Mouse (Mus musculus) forebrain, embryonic 10.5 days (tissue): ENCODE data around the gene Aplp2. TPM values are rescaled to one million over a fixed set of nuclear protein-coding genes. Genes with fewer than 3 reads are reported as not detected.

ENCODE experiments used
- DNase-seq: peaks from one replicate; pipeline ENCODE4 v3.0.0-alpha.2; 2017; ENCODE audit warnings: low spot score; ENCODE audit errors: extremely low spot score
- H3K27ac ChIP-seq: fragments of 300-500 bp; sonication (generic); 2 replicates; pipeline ENCODE4 v1.5.1; 2016; ENCODE audit warnings: mild to moderate bottlenecking
- H3K27me3 ChIP-seq: fragments of 300-500 bp; sonication (generic); 2 replicates; pipeline ENCODE4 v1.6.1; 2016; ENCODE audit warnings: mild to moderate bottlenecking; ENCODE audit not compliant: poor library complexity, severe bottlenecking
- H3K36me3 ChIP-seq: fragments of 300-500 bp; sonication (generic); replicated peaks from 2 replicates; pipeline ENCODE4 v1.6.1; 2016; ENCODE audit warnings: mild to moderate bottlenecking, moderate library complexity
- H3K4me1 ChIP-seq: fragments of 300-500 bp; sonication (generic); 2 replicates; pipeline ENCODE4 v1.6.1; 2016
- H3K4me3 ChIP-seq: fragments of 300-500 bp; sonication (generic); 2 replicates; pipeline ENCODE4 v1.5.1; 2016; ENCODE audit warnings: mild to moderate bottlenecking, moderate library complexity
- H3K9me3 ChIP-seq: fragments of 300-500 bp; sonication (generic); 2 replicates; pipeline ENCODE4 v1.6.1; 2016; ENCODE audit warnings: mild to moderate bottlenecking, moderate library complexity
- WGBS: fragments of 180-500 bp; shearing (Covaris S2); methylation state at CpG from one replicate; pipeline ENCODE4 v1.1.7; 2016; 5-methylcytosine and 5-hydroxymethylcytosine counted together
- polyA plus RNA-seq: library from polyadenylated mRNA; unstranded; fragments of >200 nt; fragmentation: Nextera tagmentation; extraction: Ambion mirVana; gene quantifications from 2 replicates; pipeline ENCODE4 v1.2.1, GENCODE M21; 2016

Gene Aplp2
- polyA plus RNA-seq, 1 experiment from 2014 or later, result 206 TPM

DNA sequence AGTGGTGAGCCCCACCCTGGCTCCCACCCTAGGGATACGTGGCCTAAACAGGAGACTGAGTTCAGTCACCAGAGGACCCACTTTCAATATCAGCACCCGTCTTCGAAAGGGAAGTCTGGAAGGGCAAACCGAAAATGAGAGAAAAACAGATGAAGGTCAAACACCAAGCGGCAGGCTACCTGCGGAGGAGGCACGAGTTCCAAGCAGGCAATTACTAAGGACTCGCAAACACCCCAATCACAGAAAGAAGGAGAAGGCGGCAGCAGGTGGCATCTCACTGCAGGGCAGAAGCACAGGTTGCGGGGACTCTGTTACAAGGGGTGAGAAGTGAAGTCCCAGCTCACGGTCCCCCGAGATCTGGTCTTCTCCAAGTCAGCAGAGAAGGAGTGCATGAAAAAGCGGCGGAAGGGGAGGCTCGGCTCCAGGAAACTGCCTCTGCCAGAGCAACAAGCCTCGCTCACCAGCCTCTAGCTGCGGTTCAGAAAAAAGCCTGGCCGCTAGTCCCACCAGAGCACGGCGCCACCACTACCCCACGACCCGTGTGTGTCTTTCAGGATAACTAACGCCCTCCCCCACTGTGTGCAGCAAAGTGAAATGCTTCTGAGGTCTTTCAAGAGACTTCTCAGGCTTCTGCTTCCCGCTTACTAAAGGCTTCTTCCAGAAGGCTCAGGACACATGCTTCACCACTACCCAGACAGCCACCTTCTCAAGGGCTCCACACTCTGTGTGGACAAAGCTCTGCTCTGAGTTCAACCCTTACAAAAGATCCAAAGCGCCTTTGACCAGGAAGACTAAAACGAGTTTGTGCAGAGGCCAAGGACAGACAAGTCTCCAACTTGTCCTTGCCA is 81.0 kb downstream of the Aplp2 start:
- Histone ChIP-seq H3K27me3 (peaks cover 74% of the 10 kb centered on the region), H3K4me1 (peaks cover 21% of the 10 kb centered on the region), H3K27ac (no peak overlapping the region; the same call in 1 of the 2 replicates), H3K36me3 (no peaks in the 10 kb centered on the region), H3K9me3 (no peaks in the 10 kb centered on the region), H3K4me3 (peak overlapping the region; percentile 54)
- peak; percentile 24 for DNase-seq
- 15% methylated on average over 26 of the region's 26 CpGs for WGBS

DNA sequence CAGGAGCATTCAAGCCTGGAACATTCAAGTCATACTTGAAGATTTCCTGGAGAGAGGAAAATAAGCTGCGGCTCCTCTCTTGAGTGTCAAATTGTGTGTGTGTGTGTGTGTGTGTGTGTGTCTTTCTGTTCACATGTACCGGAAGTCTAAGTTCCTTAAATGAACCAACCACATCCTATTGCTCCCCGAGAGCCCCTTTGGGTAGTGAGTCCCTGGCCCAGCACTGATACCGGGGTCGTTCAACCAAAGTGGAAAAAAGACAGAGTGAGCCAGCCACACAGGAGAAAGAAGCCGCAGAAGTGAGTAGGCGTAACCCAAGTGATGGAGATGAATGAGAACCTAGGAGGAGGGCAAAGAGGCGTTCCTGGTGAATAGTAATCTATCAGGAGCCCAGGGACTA is 81.7 kb downstream of the Aplp2 start:
- Histone ChIP-seq H3K4me3 (peak overlapping the region; percentile 54; the same call in 1 of the 2 replicates), H3K9me3 (no peaks in the 10 kb centered on the region), H3K27ac (no peak overlapping the region), H3K36me3 (no peaks in the 10 kb centered on the region), H3K27me3 (peaks cover 70% of the 10 kb centered on the region), H3K4me1 (peaks cover 21% of the 10 kb centered on the region)
- 73% methylated on average over 8 of the region's 8 CpGs for WGBS
- no peak for DNase-seq

DNA sequence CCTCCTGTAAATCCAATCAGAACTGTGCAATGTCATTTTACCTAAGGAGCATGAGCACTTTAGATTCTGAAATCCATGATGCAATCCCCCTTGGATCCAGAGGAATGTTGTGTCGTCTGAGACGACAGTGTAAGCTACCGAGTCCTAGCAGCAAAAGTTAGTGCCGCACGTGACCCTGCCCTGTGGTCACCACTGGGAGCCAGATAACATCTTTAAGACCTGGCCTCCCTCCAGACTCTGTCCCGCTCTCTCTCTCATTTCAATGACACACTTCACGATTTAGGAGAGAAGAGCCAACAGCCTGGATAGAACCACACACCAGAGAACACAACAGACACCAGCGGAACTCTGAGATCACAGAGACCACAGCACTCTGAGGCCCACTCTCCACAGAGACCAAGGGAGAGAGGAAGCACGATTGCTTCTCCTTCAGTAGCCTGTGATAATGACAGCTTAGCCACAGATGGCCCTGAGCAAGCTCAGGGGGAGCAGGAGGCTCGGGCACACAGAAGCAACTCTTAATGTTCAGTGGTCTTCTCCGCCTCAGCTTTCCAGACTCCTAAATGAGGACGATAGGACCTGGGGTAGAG is 83.6 kb downstream of the Aplp2 start:
- Histone ChIP-seq H3K27ac (no peak overlapping the region), H3K27me3 (peaks cover 52% of the 10 kb centered on the region), H3K4me3 (no peak overlapping the region), H3K36me3 (no peaks in the 10 kb centered on the region), H3K9me3 (no peaks in the 10 kb centered on the region), H3K4me1 (peaks cover 21% of the 10 kb centered on the region)
- DNase-seq, result no peak
- 86% methylated on average over 12 of the region's 12 CpGs for WGBS

DNA sequence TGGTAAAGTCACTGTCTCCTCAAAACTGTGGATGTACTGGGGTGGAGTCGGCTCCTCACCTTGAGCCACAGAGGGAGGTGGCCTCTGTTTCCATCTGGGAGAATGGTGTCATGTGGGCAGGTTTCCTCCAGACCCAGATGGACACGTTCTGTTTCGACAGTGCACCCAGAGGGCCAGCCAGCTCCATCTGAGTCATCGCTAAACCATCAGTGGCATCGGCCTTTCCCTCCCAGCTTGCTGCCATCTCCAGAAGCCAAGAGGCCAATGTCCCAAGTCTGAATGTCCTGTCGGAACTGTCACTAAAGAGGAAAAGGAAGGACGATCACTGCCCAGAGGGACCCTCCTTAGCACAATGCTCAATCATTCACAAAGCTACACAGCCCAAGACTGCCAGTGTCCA is 85.5 kb downstream of the Aplp2 start:
- H3K27ac ChIP-seq, result no peak overlapping the region
- H3K4me3 ChIP-seq, result no peak overlapping the region
- H3K27me3 ChIP-seq, result peaks cover 33% of the 10 kb centered on the region
- no peak for DNase-seq
- H3K36me3 ChIP-seq, result no peaks in the 10 kb centered on the region
- H3K9me3 ChIP-seq, result no peaks in the 10 kb centered on the region
- 91% methylated on average over 7 of the region's 7 CpGs for WGBS
- peaks cover 29% of the 10 kb centered on the region for H3K4me1 ChIP-seq

DNA sequence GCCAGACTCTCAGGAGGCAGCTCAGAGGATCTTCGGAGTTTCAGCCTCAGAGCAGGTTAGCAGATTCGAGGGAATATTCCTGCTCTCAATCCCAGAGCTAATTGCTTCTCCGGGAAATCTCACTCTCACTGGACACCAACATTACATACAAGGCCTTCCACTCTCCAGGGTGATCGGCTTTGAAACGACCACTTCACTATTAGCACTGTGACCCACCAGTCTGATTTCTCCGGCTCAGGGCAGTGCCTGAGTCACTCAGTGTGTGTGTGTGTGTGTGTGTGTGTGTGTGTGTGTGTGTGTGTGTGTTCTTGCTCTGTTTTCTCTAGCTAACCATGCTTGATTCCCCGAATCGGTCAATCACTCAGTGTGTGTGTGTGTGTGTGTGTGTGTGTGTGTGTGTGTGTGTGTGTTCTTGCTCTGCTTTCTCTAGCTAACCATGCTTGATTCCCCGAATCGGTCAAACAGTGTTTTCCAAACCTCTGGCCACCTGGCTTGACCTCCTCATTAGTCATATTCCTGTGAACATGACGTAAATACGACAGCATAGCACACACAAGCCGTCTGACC is 89.1 kb downstream of the Aplp2 start:
- 69% methylated on average over 13 of the region's 13 CpGs for WGBS
- Histone ChIP-seq H3K36me3 (no peaks in the 10 kb centered on the region), H3K4me1 (peaks cover 49% of the 10 kb centered on the region), H3K9me3 (no peaks in the 10 kb centered on the region), H3K27me3 (peaks cover 5% of the 10 kb centered on the region; the same call in 1 of the 2 replicates), H3K4me3 (no peak overlapping the region), H3K27ac (no peak overlapping the region)
- DNase-seq, result no peak

DNA sequence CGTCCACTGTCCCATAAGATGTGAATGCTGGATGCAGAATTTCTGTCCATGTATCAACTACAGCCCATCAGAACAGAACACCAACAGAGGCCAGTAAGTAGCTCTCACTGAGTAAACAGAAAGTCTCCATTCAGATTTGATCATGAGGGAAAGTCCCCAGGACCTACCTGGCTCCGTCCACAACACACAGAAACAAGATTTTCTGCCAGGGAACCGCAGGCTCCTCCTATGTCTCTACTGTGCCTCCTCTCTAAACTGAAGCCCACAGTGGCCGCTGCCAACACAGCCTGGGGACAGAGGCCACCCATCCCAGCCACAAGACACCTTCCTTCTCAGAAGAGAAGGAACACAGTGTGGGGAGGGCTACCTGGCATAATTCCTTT is 91.1 kb downstream of the Aplp2 start:
- H3K36me3 ChIP-seq, result no peaks in the 10 kb centered on the region
- peaks cover 54% of the 10 kb centered on the region for H3K4me1 ChIP-seq
- H3K27ac ChIP-seq, result no peak overlapping the region
- peaks cover 5% of the 10 kb centered on the region; the same call in 1 of the 2 replicates for H3K27me3 ChIP-seq
- WGBS, result 75% methylated on average over 4 of the region's 4 CpGs
- H3K9me3 ChIP-seq, result no peaks in the 10 kb centered on the region
- no peak overlapping the region for H3K4me3 ChIP-seq
- DNase-seq, result no peak

DNA sequence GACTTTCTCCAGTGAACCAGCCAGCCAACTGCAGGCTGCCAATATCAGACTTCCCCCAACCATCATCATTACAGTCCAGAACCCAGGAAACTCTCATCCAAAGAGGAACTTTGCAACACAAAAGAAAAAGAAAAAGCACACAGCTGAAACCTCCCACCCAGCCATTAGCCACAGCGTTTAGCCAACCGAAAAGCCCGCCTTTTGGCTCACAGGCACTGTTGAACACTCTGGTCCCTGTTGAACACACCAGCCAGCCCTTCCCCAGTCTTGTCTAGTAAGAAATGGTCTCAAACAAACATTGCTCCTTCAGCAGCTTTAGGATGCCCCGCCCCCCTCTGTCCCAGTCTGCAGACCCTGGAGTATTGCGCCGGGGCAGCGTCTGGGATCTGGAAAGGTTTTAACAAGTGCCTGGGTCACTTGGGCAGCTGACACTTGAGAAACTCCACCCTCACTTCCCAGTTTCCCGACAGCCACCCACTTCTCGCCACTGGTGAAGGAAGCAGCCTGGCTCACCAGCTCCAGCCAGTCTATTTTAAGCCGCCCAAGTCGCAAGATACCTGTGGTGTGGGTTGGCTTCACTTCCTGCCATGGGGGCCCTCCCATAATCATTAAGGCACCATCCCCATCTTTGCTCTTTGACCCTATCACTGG is 91.6 kb downstream of the Aplp2 start:
- H3K4me1 ChIP-seq, result peaks cover 54% of the 10 kb centered on the region
- H3K27me3 ChIP-seq, result peaks cover 5% of the 10 kb centered on the region; the same call in 1 of the 2 replicates
- 68% methylated on average over 11 of the region's 11 CpGs for WGBS

DNA sequence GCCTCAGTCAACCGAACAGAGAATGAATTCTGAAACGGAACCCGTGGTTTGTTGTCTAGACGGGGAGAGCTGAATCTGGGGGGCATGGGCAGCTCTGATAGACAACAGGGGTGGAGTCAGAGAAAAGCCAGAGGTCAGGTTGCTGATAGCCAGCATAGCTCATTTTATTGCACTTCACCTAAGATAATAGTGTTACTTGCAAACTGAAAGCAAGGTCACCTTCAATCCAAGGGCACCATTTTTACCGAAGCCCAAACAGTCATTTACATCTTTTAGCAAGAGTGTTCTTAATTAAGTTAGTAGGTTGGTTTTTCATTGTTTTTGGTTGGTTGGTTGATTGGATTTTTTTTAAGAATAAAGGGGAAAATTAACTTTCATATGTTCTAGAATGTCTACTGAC is 92.2 kb downstream of the Aplp2 start:
- peaks cover 54% of the 10 kb centered on the region for H3K4me1 ChIP-seq
- H3K27ac ChIP-seq, result no peak overlapping the region
- 76% methylated on average over 5 of the region's 5 CpGs for WGBS
- no peaks in the 10 kb centered on the region for H3K9me3 ChIP-seq
- no peak for DNase-seq
- no peak overlapping the region for H3K4me3 ChIP-seq
- peaks cover 5% of the 10 kb centered on the region; the same call in 1 of the 2 replicates for H3K27me3 ChIP-seq
- H3K36me3 ChIP-seq, result no peaks in the 10 kb centered on the region

More for the DNA sequence above, 91.6 kb downstream of the Aplp2 start:
- Histone ChIP-seq H3K27ac (no peak overlapping the region), H3K9me3 (no peaks in the 10 kb centered on the region), H3K36me3 (no peaks in the 10 kb centered on the region), H3K4me3 (no peak overlapping the region)
- no peak for DNase-seq

DNA sequence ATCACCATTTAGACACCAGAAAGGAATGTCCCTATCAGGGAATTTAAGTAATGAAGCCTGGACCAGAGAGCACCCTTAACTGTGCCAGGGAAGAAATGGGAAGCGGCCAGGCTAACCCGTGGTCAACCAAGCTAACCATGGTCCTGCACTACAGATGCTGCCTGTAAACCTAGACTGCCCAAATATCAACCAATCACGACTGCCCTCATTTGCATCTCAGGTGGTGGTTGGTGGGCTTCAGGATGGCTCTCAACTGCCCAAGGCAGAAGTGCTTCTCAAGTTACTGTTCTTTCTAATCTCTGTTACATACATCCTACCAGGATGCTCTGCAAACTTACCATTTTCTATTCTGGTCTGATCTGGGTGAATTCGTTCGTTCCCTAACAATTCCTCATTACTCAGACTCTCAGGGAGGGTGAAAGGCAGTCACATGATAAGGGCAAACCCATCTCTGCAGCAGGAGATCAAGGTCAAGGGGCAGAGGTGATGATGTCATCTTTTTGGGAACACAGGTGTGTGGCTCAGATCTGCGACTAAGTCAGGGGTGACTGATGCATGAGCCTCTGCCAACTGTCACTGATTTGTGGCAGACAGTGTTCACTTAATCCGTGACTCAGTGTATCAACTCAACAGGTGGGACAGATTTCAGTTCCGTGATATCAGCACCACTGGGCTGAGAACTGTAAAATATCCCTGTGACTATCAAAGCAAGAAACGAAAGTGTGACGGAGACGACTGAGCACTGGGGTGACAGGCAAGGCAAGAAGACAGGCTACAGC is 92.9 kb downstream of the Aplp2 start:
- WGBS, result 36% methylated on average over 11 of the region's 11 CpGs
- H3K4me3 ChIP-seq, result no peak overlapping the region
- H3K27me3 ChIP-seq, result peaks cover 5% of the 10 kb centered on the region; the same call in 1 of the 2 replicates
- no peak overlapping the region for H3K27ac ChIP-seq
- peaks cover 54% of the 10 kb centered on the region for H3K4me1 ChIP-seq
- DNase-seq, result peak; percentile 41
- no peaks in the 10 kb centered on the region for H3K9me3 ChIP-seq
- no peaks in the 10 kb centered on the region for H3K36me3 ChIP-seq

DNA sequence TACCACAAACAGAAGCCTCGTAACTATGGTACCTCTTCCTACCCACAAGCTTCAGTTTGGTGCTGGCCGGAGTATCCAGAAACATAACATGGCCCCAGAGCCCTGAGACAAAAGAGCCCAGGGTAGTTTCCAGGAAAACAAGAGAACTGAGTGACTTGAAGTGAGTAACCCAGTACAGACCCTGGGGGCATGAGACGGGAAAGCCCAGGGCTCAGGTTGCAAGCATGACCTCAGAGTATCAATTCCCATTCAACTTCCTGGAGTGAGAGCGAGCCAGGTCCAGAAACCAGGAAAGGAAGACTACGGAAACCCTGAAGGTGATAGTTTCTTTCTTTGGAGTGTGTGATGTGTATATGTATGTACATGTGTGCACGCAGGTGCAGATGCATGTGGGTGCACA is 94.1 kb downstream of the Aplp2 start:
- Histone ChIP-seq H3K27ac (no peak overlapping the region), H3K9me3 (no peaks in the 10 kb centered on the region), H3K4me3 (no peak overlapping the region), H3K36me3 (no peaks in the 10 kb centered on the region), H3K4me1 (peaks cover 49% of the 10 kb centered on the region), H3K27me3 (peaks cover 5% of the 10 kb centered on the region; the same call in 1 of the 2 replicates)
- WGBS, result 75% methylated on average over 6 of the region's 6 CpGs
- DNase-seq, result no peak

DNA sequence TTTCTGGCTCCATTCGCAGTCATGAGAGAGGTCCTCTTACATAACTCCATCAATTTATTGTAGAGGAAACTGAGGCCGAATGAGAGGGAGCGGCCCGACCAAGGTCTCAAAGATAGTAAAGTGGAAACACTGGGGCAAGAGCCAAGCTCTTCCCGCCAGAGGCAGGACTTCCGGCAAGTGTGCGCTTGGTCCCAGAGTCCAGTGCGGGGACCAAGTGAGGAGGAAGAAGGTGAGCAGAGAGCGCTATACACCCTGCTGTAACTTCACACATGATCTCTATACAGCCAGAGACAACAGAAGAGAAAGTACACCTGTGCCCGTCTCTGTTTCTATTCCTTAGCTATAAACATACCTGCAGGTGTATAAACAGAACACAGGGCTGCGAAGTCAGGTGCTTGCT is 94.5 kb downstream of the Aplp2 start:
- 93% methylated on average over 11 of the region's 11 CpGs for WGBS
- Histone ChIP-seq H3K27me3 (peaks cover 5% of the 10 kb centered on the region; the same call in 1 of the 2 replicates), H3K9me3 (no peaks in the 10 kb centered on the region), H3K36me3 (no peaks in the 10 kb centered on the region), H3K27ac (no peak overlapping the region), H3K4me1 (peaks cover 45% of the 10 kb centered on the region), H3K4me3 (no peak overlapping the region)
- no peak for DNase-seq

DNA sequence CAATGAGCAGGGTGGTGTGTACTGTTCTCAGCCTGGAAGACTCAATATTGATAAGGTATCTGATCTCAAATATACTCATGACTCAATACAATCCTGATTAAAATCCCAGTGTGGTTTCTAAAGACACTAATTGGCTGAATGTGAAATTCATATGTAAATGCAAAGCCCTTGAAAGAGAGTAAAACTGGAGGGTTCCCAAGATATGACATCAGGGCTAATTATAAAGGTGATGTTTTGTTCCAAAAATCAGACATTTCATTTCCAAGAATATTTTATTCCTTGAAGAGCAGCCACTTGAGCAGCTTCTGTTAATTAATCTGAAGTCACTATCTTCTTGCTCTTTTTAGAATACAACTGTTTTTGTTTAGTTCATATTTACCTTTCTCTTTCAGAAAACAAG is 96.0 kb downstream of the Aplp2 start:
- no peaks in the 10 kb centered on the region for H3K36me3 ChIP-seq
- peaks cover 30% of the 10 kb centered on the region for H3K4me1 ChIP-seq
- H3K27ac ChIP-seq, result no peak overlapping the region

More for the DNA sequence above, 96.0 kb downstream of the Aplp2 start:
- H3K4me3 ChIP-seq, result no peak overlapping the region
- DNase-seq, result no peak
- H3K27me3 ChIP-seq, result peaks cover 5% of the 10 kb centered on the region; the same call in 1 of the 2 replicates
- no peaks in the 10 kb centered on the region for H3K9me3 ChIP-seq
